Mouse (Mus musculus) forebrain, embryonic 11.5 days (tissue): Measurements from ENCODE around the gene Magi2. TPM values are rescaled to one million over a fixed set of nuclear protein-coding genes. Genes with fewer than 3 reads are reported as not detected.
"Not testable (repeated sequence)": the region's sequence is repeated elsewhere in the genome, so short reads cannot be mapped to it uniquely, and the experiment has no call there.

Experiments used
- ATAC-seq: fragments of 200-750 bp; cut with Nextera tagmentation; replicated peaks from 2 replicates; pipeline ENCODE4 v1.8.0; 2017; ENCODE audit warnings: moderate TSS enrichment; ENCODE audit not compliant: low FRiP score
- DNase-seq: peaks from one replicate; pipeline ENCODE4 v3.0.0-alpha.2; 2017; ENCODE audit warnings: low spot score
- H3K27ac ChIP-seq: fragments of 300-500 bp; sonication (generic); 2 replicates; pipeline ENCODE4 v1.5.1; 2014; ENCODE audit warnings: low read depth, low read length
- H3K27me3 ChIP-seq: fragments of 300-500 bp; sonication (generic); 2 replicates; pipeline ENCODE4 v1.6.1; 2014; ENCODE audit warnings: mild to moderate bottlenecking, low read length, mixed read lengths; ENCODE audit not compliant: control insufficient read depth, insufficient read depth
- H3K36me3 ChIP-seq: fragments of 300-500 bp; sonication (generic); 2 replicates; pipeline ENCODE4 v1.6.1; 2014; ENCODE audit warnings: mild to moderate bottlenecking, low read length, moderate library complexity, mixed read lengths; ENCODE audit not compliant: control insufficient read depth, insufficient read depth
- H3K4me1 ChIP-seq: fragments of 300-500 bp; sonication (generic); replicated peaks from 2 replicates; pipeline ENCODE4 v1.6.1; 2014; ENCODE audit warnings: low read length, mixed read lengths; ENCODE audit not compliant: control insufficient read depth, insufficient read depth
- H3K4me2 ChIP-seq: fragments of 300-500 bp; sonication (generic); 2 replicates; pipeline ENCODE4 v1.6.1; 2014; ENCODE audit warnings: low read depth, mild to moderate bottlenecking, low read length, moderate library complexity, mixed read lengths; ENCODE audit not compliant: severe bottlenecking
- H3K4me3 ChIP-seq: fragments of 300-500 bp; sonication (generic); 2 replicates; pipeline ENCODE4 v1.5.1; 2014; ENCODE audit warnings: low read depth, low read length
- H3K9ac ChIP-seq: fragments of 300-500 bp; sonication (generic); 2 replicates; pipeline ENCODE4 v1.6.1; 2014; ENCODE audit warnings: low read length
- H3K9me3 ChIP-seq: fragments of 300-500 bp; sonication (generic); 2 replicates; pipeline ENCODE4 v1.6.1; 2016; ENCODE audit warnings: low read length, mixed read lengths; ENCODE audit not compliant: control insufficient read depth
- WGBS: fragments of 180-500 bp; shearing (Covaris S2); extraction: QIAGEN DNeasy Blood & Tissue Kit; methylation state at CpG from one replicate; pipeline ENCODE4 v1.1.7; 2014; 5-methylcytosine and 5-hydroxymethylcytosine counted together
- polyA plus RNA-seq: library from polyadenylated mRNA; unstranded; fragments of >200 nt; fragmentation: Nextera tagmentation; extraction: Ambion mirVana; gene quantifications from 2 replicates; pipeline ENCODE4 v1.2.1, GENCODE M21; 2014

Magi2 gene
- polyA plus RNA-seq, 1 experiment from 2014 or later = 10.2 TPM

- H3K27me3 ChIP-seq = no peaks in the 10 kb centered on the region
- ATAC-seq = no peak
- H3K4me1 ChIP-seq = no peaks in the 10 kb centered on the region
- no peak overlapping the region for H3K4me2 ChIP-seq
- no peak overlapping the region for H3K4me3 ChIP-seq
- DNase-seq = no peak
- no peak overlapping the region for H3K27ac ChIP-seq
- H3K9me3 ChIP-seq = no peaks in the 10 kb centered on the region
- 88% methylated on average over 4 of the region's 4 CpGs for WGBS
- H3K36me3 ChIP-seq = no peaks in the 10 kb centered on the region
- no peak overlapping the region for H3K9ac ChIP-seq
Observed at GRCm38 (mm10) chr5:20720201-20720900, 1493.5 kb downstream of the Magi2 start.

GRCm38 (mm10) chr5:20723226-20723625, 1496.4 kb downstream of the Magi2 start:
- not testable (repeated sequence) for H3K27ac ChIP-seq, H3K4me1 ChIP-seq, ATAC-seq, H3K36me3 ChIP-seq, H3K9ac ChIP-seq, H3K9me3 ChIP-seq, H3K27me3 ChIP-seq, H3K4me3 ChIP-seq, H3K4me2 ChIP-seq
- peak; percentile 14 for DNase-seq
- 81% methylated on average over 4 of the region's 4 CpGs for WGBS

GRCm38 (mm10) chr5:20738795-20739194, 1512.0 kb downstream of the Magi2 start:
- Histone ChIP-seq H3K9ac (no peak overlapping the region), H3K4me2 (no peak overlapping the region), H3K9me3 (no peaks in the 10 kb centered on the region), H3K4me1 (no peaks in the 10 kb centered on the region), H3K27me3 (no peaks in the 10 kb centered on the region), H3K27ac (no peak overlapping the region), H3K36me3 (no peaks in the 10 kb centered on the region), H3K4me3 (no peak overlapping the region)
- no peak for ATAC-seq
- DNase-seq = peak; percentile 52
- 55% methylated on average over 2 of the region's 2 CpGs for WGBS

GRCm38 (mm10) chr5:20741193-20741592, 1514.4 kb downstream of the Magi2 start:
- H3K36me3 ChIP-seq = no peaks in the 10 kb centered on the region
- H3K9ac ChIP-seq = no peak overlapping the region
- WGBS = 88% methylated on average over 6 of the region's 6 CpGs

GRCm38 (mm10) chr5:20741936-20742335, 1515.1 kb downstream of the Magi2 start:
- no peak for ATAC-seq

More at GRCm38 (mm10) chr5:20741193-20741592, 1514.4 kb downstream of the Magi2 start:
- ATAC-seq (no peak), DNase-seq (peak; percentile 45)
- Histone ChIP-seq H3K9me3 (no peaks in the 10 kb centered on the region), H3K4me3 (no peak overlapping the region), H3K4me2 (no peak overlapping the region), H3K27ac (no peak overlapping the region), H3K4me1 (no peaks in the 10 kb centered on the region), H3K27me3 (no peaks in the 10 kb centered on the region)

GRCm38 (mm10) chr5:20748142-20748541, 1521.3 kb downstream of the Magi2 start:
- no peaks in the 10 kb centered on the region for H3K27me3 ChIP-seq
- DNase-seq (no peak), ATAC-seq (peak; percentile 44; the same call in 1 of the 2 replicates)
- H3K4me1 ChIP-seq = peaks cover 10% of the 10 kb centered on the region; the same call in 1 of the 2 replicates
- WGBS = 75% methylated on average over 4 of the region's 4 CpGs
- H3K4me3 ChIP-seq = no peak overlapping the region
- no peaks in the 10 kb centered on the region for H3K9me3 ChIP-seq
- no peaks in the 10 kb centered on the region for H3K36me3 ChIP-seq
- no peak overlapping the region for H3K27ac ChIP-seq
- no peak overlapping the region for H3K4me2 ChIP-seq
- no peak overlapping the region for H3K9ac ChIP-seq

More at GRCm38 (mm10) chr5:20741936-20742335, 1515.1 kb downstream of the Magi2 start:
- Histone ChIP-seq H3K36me3 (no peaks in the 10 kb centered on the region), H3K9ac (no peak overlapping the region), H3K27ac (no peak overlapping the region), H3K4me3 (no peak overlapping the region), H3K27me3 (no peaks in the 10 kb centered on the region), H3K9me3 (no peaks in the 10 kb centered on the region), H3K4me2 (no peak overlapping the region), H3K4me1 (no peaks in the 10 kb centered on the region)
- WGBS = 89% methylated on average over 8 of the region's 8 CpGs
- peak; percentile 19 for DNase-seq

GRCm38 (mm10) chr5:20748856-20749255, 1522.0 kb downstream of the Magi2 start:
- no peak overlapping the region for H3K27ac ChIP-seq
- no peak overlapping the region for H3K4me3 ChIP-seq
- 90% methylated on average over 8 of the region's 8 CpGs for WGBS
- H3K27me3 ChIP-seq = no peaks in the 10 kb centered on the region
- H3K4me2 ChIP-seq = no peak overlapping the region
- ATAC-seq = no peak
- H3K9ac ChIP-seq = no peak overlapping the region
- no peaks in the 10 kb centered on the region for H3K9me3 ChIP-seq
- peaks cover 10% of the 10 kb centered on the region; the same call in 1 of the 2 replicates for H3K4me1 ChIP-seq
- DNase-seq = no peak
- no peaks in the 10 kb centered on the region for H3K36me3 ChIP-seq

GRCm38 (mm10) chr5:20749535-20749934, 1522.7 kb downstream of the Magi2 start:
- no peak overlapping the region for H3K4me3 ChIP-seq
- DNase-seq (no peak), ATAC-seq (no peak)
- no peaks in the 10 kb centered on the region for H3K9me3 ChIP-seq
- WGBS = 85% methylated on average over 3 of the region's 3 CpGs
- H3K27me3 ChIP-seq = no peaks in the 10 kb centered on the region
- no peak overlapping the region for H3K4me2 ChIP-seq
- no peaks in the 10 kb centered on the region for H3K36me3 ChIP-seq
- H3K4me1 ChIP-seq = peaks cover 10% of the 10 kb centered on the region; the same call in 1 of the 2 replicates
- H3K27ac ChIP-seq = no peak overlapping the region
- no peak overlapping the region for H3K9ac ChIP-seq

- H3K4me1 ChIP-seq = peaks cover 10% of the 10 kb centered on the region; the same call in 1 of the 2 replicates
- no peaks in the 10 kb centered on the region for H3K36me3 ChIP-seq
- no peaks in the 10 kb centered on the region for H3K27me3 ChIP-seq
- H3K4me3 ChIP-seq = no peak overlapping the region
- H3K9ac ChIP-seq = no peak overlapping the region
- no peak overlapping the region for H3K27ac ChIP-seq
- DNase-seq (peak; percentile 54), ATAC-seq (no peak)
- H3K4me2 ChIP-seq = no peak overlapping the region
- no peaks in the 10 kb centered on the region for H3K9me3 ChIP-seq
- WGBS = 33% methylated on average over 7 of the region's 7 CpGs
Observed at GRCm38 (mm10) chr5:20751000-20751399, 1524.2 kb downstream of the Magi2 start.
